Mouse (Mus musculus) bone marrow macrophage, adult 2 months (primary cell): ENCODE data around the gene Itih4.
A peak's percentile ranks its signal among the peaks of the same experiment; 100 is the strongest.

Source experiments
- CTCF ChIP-seq: IDR thresholded peaks from 2 replicates; pipeline ENCODE4 v1.5.1; 2012; ENCODE audit warnings: low read depth, mild to moderate bottlenecking, low read length, moderate library complexity
- POLR2A ChIP-seq: IDR thresholded peaks from 2 replicates; pipeline ENCODE4 v1.6.1; 2012; ENCODE audit warnings: mild to moderate bottlenecking, low read depth, low read length, borderline replicate concordance

- no peak for TF ChIP-seq POLR2A
- TF ChIP-seq CTCF = peak; percentile 80
Observed at GRCm38 (mm10) chr14:30867042-30867441, 19.2 kb upstream of the Itih4 start.
